Mouse (Mus musculus): ENCODE results near the gene Corin.

DNA sequence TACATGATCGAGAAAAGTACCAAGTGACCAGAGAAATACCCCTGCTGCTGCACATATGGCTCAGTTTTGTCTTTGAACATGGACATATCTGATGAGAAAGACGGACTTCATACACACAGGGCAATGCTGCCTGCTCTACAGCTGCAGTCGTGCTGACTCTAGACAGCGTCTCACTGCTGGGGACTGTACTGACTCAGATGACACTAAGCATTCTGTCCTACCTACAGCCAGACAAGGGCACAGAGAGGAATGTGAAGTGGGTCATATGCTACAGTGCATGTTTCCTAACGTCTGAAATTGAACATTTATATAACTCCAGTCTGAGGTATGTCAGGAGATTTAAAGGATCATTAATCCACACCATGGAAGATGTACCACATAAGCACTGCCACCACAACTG is 9.5 kb upstream of the Corin start:
- TF ChIP-seq CTCF (IDR thresholded peaks at IDR 0.05; ENCODE audit: low read depth) (no peak), EP300 (IDR thresholded peaks at IDR 0.05; ENCODE audit: low read depth) (no peak)

Measured in heart, postnatal 0 days (tissue).